Mouse (Mus musculus) right cerebral cortex, adult 18-20 months (tissue): ENCODE results near the gene Mgat4e.
A peak's percentile ranks its signal among the peaks of the same experiment; 100 is the strongest.

Experiments used
- DNase-seq: peaks from one replicate; pipeline ENCODE4 v3.0.0; 2022; ENCODE audit warnings: mixed read lengths

The Mgat4e gene

GRCm38 (mm10) chr1:134512183-134512582 lies 37.3 kb downstream of the Mgat4e start:
- DNase-seq, result no peak

DNA sequence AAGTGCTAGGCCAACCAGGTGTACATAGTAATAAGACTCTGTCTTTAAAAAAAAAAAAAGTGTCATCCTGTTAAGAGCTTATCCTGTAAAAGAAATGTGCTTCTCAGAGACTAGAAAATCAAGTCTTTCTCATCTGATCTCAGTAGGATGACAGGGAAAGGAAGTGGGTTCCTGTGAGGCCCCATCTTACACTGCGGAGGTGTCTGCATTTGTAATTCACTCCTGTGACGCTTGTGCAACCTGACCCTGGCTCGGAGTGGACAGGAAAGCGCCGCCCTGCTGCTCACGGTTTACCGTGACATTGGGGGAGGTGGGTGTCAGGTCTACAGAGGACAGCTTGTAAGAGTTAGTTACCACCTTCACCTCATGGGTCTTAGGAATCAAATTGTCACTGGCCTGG lies 39.5 kb downstream of the Mgat4e start:
- no peak for DNase-seq

GRCm38 (mm10) chr1:134506201-134506600 lies 43.3 kb downstream of the Mgat4e start:
- DNase-seq, result no peak

DNA sequence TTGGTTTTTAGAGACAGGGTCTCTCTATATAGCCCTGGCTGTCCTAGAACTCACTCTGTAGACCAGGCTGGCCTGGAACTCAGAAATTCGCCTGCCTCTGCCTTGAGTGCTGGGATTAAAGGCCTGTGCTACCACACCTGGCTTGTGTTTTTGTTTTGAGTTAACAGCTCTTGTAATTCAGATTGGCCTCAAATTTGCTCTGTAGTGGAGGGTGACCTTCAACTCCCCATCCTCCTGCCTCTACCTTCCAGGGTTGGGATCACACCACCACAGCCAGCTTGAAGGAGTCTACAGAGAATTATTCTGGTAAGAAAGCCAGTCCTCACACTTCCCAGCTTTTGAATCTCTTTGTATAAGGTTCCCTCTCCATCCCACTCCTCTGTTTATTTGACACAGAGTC lies 48.6 kb downstream of the Mgat4e start:
- no peak for DNase-seq

DNA sequence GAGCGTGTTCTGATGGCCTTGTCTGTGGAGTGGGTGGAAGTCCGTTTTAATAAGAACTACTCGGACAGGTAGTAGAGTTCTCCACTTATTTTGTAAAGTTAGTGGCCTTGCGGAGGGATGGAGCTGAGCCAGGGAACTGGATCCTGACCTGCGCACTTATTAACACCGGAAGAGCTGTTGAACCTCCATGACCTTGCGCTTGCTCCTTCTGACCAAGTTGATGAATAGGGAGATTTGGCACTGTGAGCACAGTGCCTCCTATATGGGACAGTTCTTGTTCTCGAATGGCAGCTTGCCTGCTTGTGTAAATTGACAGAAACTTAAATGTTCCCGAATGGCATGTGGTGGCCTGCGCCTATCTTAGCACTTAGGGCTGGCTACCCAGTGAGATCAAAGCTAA lies 53.5 kb downstream of the Mgat4e start:
- DNase-seq, result no peak

- DNase-seq, result no peak
Observed at GRCm38 (mm10) chr1:134495216-134495539, 54.3 kb downstream of the Mgat4e start.

DNA sequence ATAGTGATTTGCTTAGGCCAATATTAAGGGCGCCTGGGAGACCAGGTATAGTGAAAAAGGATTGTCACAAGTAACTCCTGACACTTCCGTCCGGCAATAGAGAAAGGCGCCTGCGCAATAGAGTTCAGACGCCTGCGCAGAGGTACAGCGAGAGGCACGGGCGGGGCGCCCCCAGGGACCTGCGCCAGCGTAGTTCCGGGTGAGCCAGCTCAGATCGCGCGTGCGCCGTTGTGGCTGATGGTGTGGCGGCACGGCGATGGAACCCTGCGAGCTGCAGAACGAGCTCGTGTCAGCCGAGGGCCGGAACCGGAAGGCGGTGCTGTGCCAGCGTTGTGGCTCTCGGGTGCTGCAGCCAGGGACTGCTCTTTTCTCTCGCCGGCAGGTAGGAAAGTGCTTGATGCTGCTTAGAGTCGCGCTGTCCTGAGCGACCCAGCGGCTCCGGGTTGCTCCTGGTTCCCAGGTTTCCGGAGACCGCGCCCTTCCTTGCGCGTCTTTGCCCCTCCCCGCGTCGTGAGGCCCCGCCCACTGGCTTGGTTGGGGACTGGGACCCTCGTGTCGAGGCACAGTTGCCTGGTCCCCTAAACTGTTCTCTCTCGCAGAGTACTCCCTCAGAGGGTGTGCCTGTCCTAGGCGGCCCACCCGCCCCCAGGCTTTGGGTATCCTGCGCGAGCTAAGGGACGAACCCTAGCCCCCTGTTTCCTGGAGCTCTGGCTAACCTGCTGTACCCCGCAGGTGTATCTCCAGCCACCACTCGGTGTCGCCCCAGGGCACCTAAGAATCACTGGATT lies 54.9 kb downstream of the Mgat4e start, which contains the start of gene Rabif:
Gene Rabif (plus strand): TSS at position 221 of the 788 bp plus-strand sequence.
- DNase-seq, result peak; percentile 99

DNA sequence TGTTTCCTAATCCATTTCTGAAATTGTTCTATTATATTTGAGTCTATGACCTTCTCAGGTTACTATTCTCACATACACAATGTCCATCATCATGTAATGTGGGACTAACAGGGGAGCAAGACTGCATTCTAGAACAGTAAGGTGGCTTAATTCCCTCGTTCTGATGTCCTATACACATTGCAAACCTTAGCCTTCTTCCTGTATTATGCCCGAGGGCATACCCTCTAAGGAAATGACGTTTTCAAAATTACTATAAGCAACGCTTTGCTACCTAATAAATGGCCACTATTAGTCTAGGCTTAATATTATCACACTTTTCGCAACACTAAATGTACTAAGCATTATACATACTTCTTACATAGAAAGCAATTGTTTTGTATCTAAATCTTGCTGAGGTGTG lies 55.5 kb downstream of the Mgat4e start:
- no peak for DNase-seq

DNA sequence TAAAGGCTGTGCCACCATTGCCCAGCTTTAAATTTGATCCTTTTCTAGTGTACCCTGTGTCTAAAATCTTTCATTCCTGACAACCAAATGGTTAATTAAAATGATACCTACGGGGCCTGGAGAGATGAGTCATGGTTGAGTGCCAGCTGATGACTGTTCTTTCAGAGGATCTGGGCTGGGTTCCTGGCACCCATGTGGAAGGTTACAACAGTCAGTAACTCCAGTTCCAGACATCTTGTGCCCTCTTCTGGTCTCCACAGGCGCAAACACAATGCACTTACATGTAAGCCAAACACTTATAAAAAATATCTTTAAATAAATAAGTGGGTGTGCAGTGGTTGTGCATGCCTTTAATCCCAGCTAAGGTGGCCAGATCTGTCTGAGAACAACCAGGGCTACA lies 56.0 kb downstream of the Mgat4e start:
- DNase-seq, result no peak

GRCm38 (mm10) chr1:134492276-134492675 lies 57.2 kb downstream of the Mgat4e start:
- no peak for DNase-seq
